Mouse (Mus musculus) embryo, embryonic 11 days (tissue): ENCODE measurements around the gene Eprs.
"Not testable (repeated sequence)": the region's sequence is repeated elsewhere in the genome, so short reads cannot be mapped to it uniquely, and the experiment has no call there.

ENCODE experiments used
- DNase-seq: peaks from one replicate; pipeline ENCODE4 v3.0.0-alpha.2; 2015

Eprs gene

GRCm38 (mm10) chr1:185362677-185363520, at the start of gene Eprs:
Eprs (plus strand) TSS chr1:185363044.
- DNase-seq = peak; percentile 100

- no peak for DNase-seq
Observed at GRCm38 (mm10) chr1:185314546-185314945, 48.3 kb upstream of the Eprs start.

- DNase-seq = no peak
Observed at GRCm38 (mm10) chr1:185315846-185316568, 46.8 kb upstream of the Eprs start.

GRCm38 (mm10) chr1:185327754-185328345, 35.0 kb upstream of the Eprs start:
- not testable (repeated sequence) for DNase-seq

GRCm38 (mm10) chr1:185328721-185329610, 33.9 kb upstream of the Eprs start, which contains the start of gene Iars2:
Iars2 (minus strand) TSS chr1:185329396.
- DNase-seq = peak; percentile 93

GRCm38 (mm10) chr1:185329851-185330250, 33.0 kb upstream of the Eprs start:
- no peak for DNase-seq

- no peak for DNase-seq
Observed at GRCm38 (mm10) chr1:185331364-185331763, 31.5 kb upstream of the Eprs start.

GRCm38 (mm10) chr1:185331983-185332430, 30.8 kb upstream of the Eprs start, which contains the start of gene Bpnt1:
Bpnt1 (plus strand) TSS chr1:185332149.
- DNase-seq = peak; percentile 97

- DNase-seq = no peak
Observed at GRCm38 (mm10) chr1:185333651-185334050, 29.2 kb upstream of the Eprs start.

GRCm38 (mm10) chr1:185334136-185334535, 28.7 kb upstream of the Eprs start:
- no peak for DNase-seq

GRCm38 (mm10) chr1:185335231-185335765, 27.5 kb upstream of the Eprs start:
- DNase-seq = no peak

- DNase-seq = no peak
Observed at GRCm38 (mm10) chr1:185336535-185336934, 26.3 kb upstream of the Eprs start.

GRCm38 (mm10) chr1:185342441-185342840, 20.4 kb upstream of the Eprs start:
- no peak for DNase-seq

- no peak for DNase-seq
Observed at GRCm38 (mm10) chr1:185343422-185343821, 19.4 kb upstream of the Eprs start.

- DNase-seq = no peak
Observed at GRCm38 (mm10) chr1:185346188-185346587, 16.7 kb upstream of the Eprs start.

- no peak for DNase-seq
Observed at GRCm38 (mm10) chr1:185349741-185350140, 13.1 kb upstream of the Eprs start.

GRCm38 (mm10) chr1:185350611-185351010, 12.2 kb upstream of the Eprs start:
- no peak for DNase-seq

- DNase-seq = no peak
Observed at GRCm38 (mm10) chr1:185352151-185352550, 10.7 kb upstream of the Eprs start.

- no peak for DNase-seq
Observed at GRCm38 (mm10) chr1:185353351-185353750, 9.5 kb upstream of the Eprs start.

GRCm38 (mm10) chr1:185354731-185355130, 8.1 kb upstream of the Eprs start:
- no peak for DNase-seq

GRCm38 (mm10) chr1:185356246-185356645, 6.6 kb upstream of the Eprs start:
- no peak for DNase-seq

- DNase-seq = no peak
Observed at GRCm38 (mm10) chr1:185358211-185358610, 4.6 kb upstream of the Eprs start.
